Mouse (Mus musculus) MEL (cell line): Measurements from ENCODE around the gene Gcsam. TPM values are rescaled to one million over a fixed set of nuclear protein-coding genes. Genes with fewer than 3 reads are reported as not detected.
A peak's percentile ranks its signal among the peaks of the same experiment; 100 is the strongest.

Experiments
- DNase-seq: peaks from one replicate; pipeline ENCODE4 v3.0.0; 2011; ENCODE audit warnings: low read depth, low spot score
- H3K27ac ChIP-seq: 2 replicates; pipeline ENCODE4 v1.5.1; 2012; ENCODE audit warnings: low read depth, mild to moderate bottlenecking, control low read depth, low read length, moderate library complexity; ENCODE audit not compliant: control insufficient read depth
- H3K27me3 ChIP-seq, 2 experiments: fragments of 150-350 bp in 1 of 2; sonication (generic) in 1 of 2; 2 replicates each; pipeline ENCODE4 v1.6.1; 2012; ENCODE audit warnings: low read length in 2 of 2, mild to moderate bottlenecking in 2 of 2, improper control_type of control experiment in 1 of 2, moderate library complexity in 1 of 2; ENCODE audit not compliant: insufficient read depth in 2 of 2, control insufficient read depth in 1 of 2
- H3K36me3 ChIP-seq, 2 experiments: 2 replicates each; pipeline ENCODE4 v1.6.1; 2012 to 2014; ENCODE audit warnings: low read length in 2 of 2, improper control_type of control experiment in 1 of 2, inconsistent platforms in 1 of 2, mild to moderate bottlenecking in 1 of 2; ENCODE audit not compliant: insufficient read depth in 2 of 2, control insufficient read depth in 1 of 2
- H3K4me1 ChIP-seq, 2 experiments: fragments of 150-350 bp in 1 of 2; sonication (generic) in 1 of 2; 2 replicates each; pipeline ENCODE4 v1.6.1; 2012; ENCODE audit warnings: low read length in 2 of 2, improper control_type of control experiment in 1 of 2, mild to moderate bottlenecking in 1 of 2; ENCODE audit not compliant: insufficient read depth in 2 of 2, control insufficient read depth in 1 of 2
- H3K4me3 ChIP-seq, 2 experiments: fragments of 150-350 bp in 1 of 2; sonication (generic) in 1 of 2; 2 replicates each; pipeline ENCODE4 v1.5.1; 2012; ENCODE audit warnings: low read depth in 2 of 2, low read length in 2 of 2, mild to moderate bottlenecking in 2 of 2, moderate library complexity in 2 of 2, control low read depth in 1 of 2, improper control_type of control experiment in 1 of 2; ENCODE audit not compliant: control insufficient read depth in 1 of 2, insufficient read depth in 1 of 2
- H3K79me2 ChIP-seq: 2 replicates; pipeline ENCODE4 v1.6.1; 2012; ENCODE audit warnings: mild to moderate bottlenecking, low read length, moderate library complexity; ENCODE audit not compliant: control insufficient read depth, poor library complexity, insufficient read depth
- H3K9ac ChIP-seq: 2 replicates; pipeline ENCODE4 v1.6.1; 2012; ENCODE audit warnings: low read depth, mild to moderate bottlenecking, control low read depth, low read length, moderate library complexity; ENCODE audit not compliant: control insufficient read depth, poor library complexity, severe bottlenecking
- H3K9me3 ChIP-seq: fragments of 150-350 bp; sonication (generic); replicated peaks from 2 replicates; pipeline ENCODE4 v1.6.1; 2012; ENCODE audit warnings: mild to moderate bottlenecking, low read length, improper control_type of control experiment, moderate library complexity; ENCODE audit not compliant: insufficient read depth
- CTCF ChIP-seq, 3 experiments: IDR thresholded peaks in 2 of 3; conservative IDR thresholded peaks in 1 of 3; 2 replicates each; pipeline ENCODE4 v1.5.1; 2011 to 2012; ENCODE audit warnings: low read length in 3 of 3, low read depth in 2 of 3, mild to moderate bottlenecking in 2 of 3, improper control_type of control experiment in 1 of 3, inconsistent platforms in 1 of 3, mixed read lengths in 1 of 3, moderate library complexity in 1 of 3; ENCODE audit not compliant: control insufficient read depth in 1 of 3, insufficient read depth in 1 of 3, poor library complexity in 1 of 3, severe bottlenecking in 1 of 3
- EP300 ChIP-seq, 2 experiments: IDR thresholded peaks; 2 replicates each; pipeline ENCODE4 v1.6.1; 2011; ENCODE audit warnings: improper control_type of control experiment in 2 of 2, low read length in 2 of 2, low read depth in 1 of 2, mild to moderate bottlenecking in 1 of 2
- GATA1 ChIP-seq: IDR thresholded peaks from 2 replicates; pipeline ENCODE4 v1.6.1; 2011; ENCODE audit warnings: low read depth, low read length, improper control_type of control experiment
- HCFC1 ChIP-seq: IDR thresholded peaks from 2 replicates; pipeline ENCODE4 v1.6.1; 2012; ENCODE audit warnings: low read depth, mild to moderate bottlenecking, inconsistent platforms, low read length, improper control_type of control experiment, moderate library complexity
- KAT2A ChIP-seq: conservative IDR thresholded peaks from 2 replicates; pipeline ENCODE4 v1.6.1; 2012; ENCODE audit warnings: low read depth, low read length, improper control_type of control experiment, inconsistent platforms
- MAFK ChIP-seq: IDR thresholded peaks from 2 replicates; pipeline ENCODE4 v1.6.1; 2011; ENCODE audit warnings: low read depth, mild to moderate bottlenecking, low read length, improper control_type of control experiment, borderline replicate concordance
- MAZ ChIP-seq: IDR thresholded peaks from 2 replicates; pipeline ENCODE4 v1.6.1; 2012; ENCODE audit warnings: low read depth, mild to moderate bottlenecking, inconsistent platforms, low read length, improper control_type of control experiment
- MEF2A ChIP-seq: IDR thresholded peaks from 2 replicates; pipeline ENCODE4 v1.6.1; 2014; ENCODE audit warnings: low read depth, mild to moderate bottlenecking, inconsistent platforms, low read length, improper control_type of control experiment; ENCODE audit not compliant: poor library complexity, insufficient replicate concordance, severe bottlenecking; ENCODE audit errors: extremely low read depth
- MXI1 ChIP-seq: IDR thresholded peaks from 2 replicates; pipeline ENCODE4 v1.6.1; 2011; ENCODE audit warnings: mild to moderate bottlenecking, low read depth, low read length, improper control_type of control experiment
- MYB ChIP-seq: IDR thresholded peaks from 2 replicates; pipeline ENCODE4 v1.6.1; 2011; ENCODE audit warnings: mild to moderate bottlenecking, low read depth, low read length, improper control_type of control experiment
- NELFE ChIP-seq: IDR thresholded peaks from 2 replicates; pipeline ENCODE4 v1.6.1; 2011; ENCODE audit warnings: low read depth, low read length, improper control_type of control experiment
- NRF1 ChIP-seq: IDR thresholded peaks from 2 replicates; pipeline ENCODE4 v1.6.1; 2014; ENCODE audit warnings: low read depth, mild to moderate bottlenecking, inconsistent platforms, low read length, improper control_type of control experiment, moderate library complexity; ENCODE audit not compliant: poor library complexity, insufficient read depth, severe bottlenecking
- POLR2A ChIP-seq, 2 experiments: IDR thresholded peaks; 2 replicates each; pipeline ENCODE4 v1.6.1; 2011 to 2012; ENCODE audit warnings: low read length in 2 of 2, mild to moderate bottlenecking in 2 of 2, control low read depth in 1 of 2, improper control_type of control experiment in 1 of 2, low read depth in 1 of 2, moderate library complexity in 1 of 2; ENCODE audit not compliant: control insufficient read depth in 1 of 2, insufficient read depth in 1 of 2, poor library complexity in 1 of 2
- POLR2AphosphoS2 ChIP-seq: IDR thresholded peaks from 2 replicates; pipeline ENCODE4 v1.6.1; 2011; ENCODE audit warnings: low read length, improper control_type of control experiment
- POLR2AphosphoS5 ChIP-seq: IDR thresholded peaks from 2 replicates; pipeline ENCODE4 v1.6.1; 2012; ENCODE audit warnings: low read depth, borderline replicate concordance, mild to moderate bottlenecking, inconsistent platforms, low read length, moderate library complexity, mixed read lengths
- RAD21 ChIP-seq: IDR thresholded peaks from 2 replicates; pipeline ENCODE4 v1.6.1; 2011; ENCODE audit warnings: mild to moderate bottlenecking, low read depth, low read length, improper control_type of control experiment
- RCOR1 ChIP-seq: IDR thresholded peaks from 2 replicates; pipeline ENCODE4 v1.6.1; 2012; ENCODE audit warnings: low read depth, mild to moderate bottlenecking, inconsistent platforms, low read length, improper control_type of control experiment
- SMC3 ChIP-seq: IDR thresholded peaks from 2 replicates; pipeline ENCODE4 v1.6.1; 2011; ENCODE audit warnings: low read depth, low read length, improper control_type of control experiment
- TBP ChIP-seq: IDR thresholded peaks from 2 replicates; pipeline ENCODE4 v1.8.0; 2011; ENCODE audit warnings: low read depth, low read length, improper control_type of control experiment
- TCF12 ChIP-seq: IDR thresholded peaks from 2 replicates; pipeline ENCODE4 v1.6.1; 2014; ENCODE audit warnings: low read depth, mild to moderate bottlenecking, inconsistent platforms, low read length, improper control_type of control experiment, moderate library complexity
- USF1 ChIP-seq: IDR thresholded peaks from 2 replicates; pipeline ENCODE4 v1.6.1; 2014; ENCODE audit warnings: low read depth, mild to moderate bottlenecking, inconsistent platforms, low read length, improper control_type of control experiment, moderate library complexity
- ZC3H11A ChIP-seq: IDR thresholded peaks from 2 replicates; pipeline ENCODE4 v1.6.1; 2012; ENCODE audit warnings: low read depth, mild to moderate bottlenecking, inconsistent platforms, low read length, improper control_type of control experiment
- ZMIZ1 ChIP-seq: IDR thresholded peaks from 2 replicates; pipeline ENCODE4 v1.6.1; 2012; ENCODE audit warnings: low read depth, mild to moderate bottlenecking, inconsistent platforms, low read length, improper control_type of control experiment, moderate library complexity
- ZNF384 ChIP-seq: IDR thresholded peaks from 2 replicates; pipeline ENCODE4 v1.6.1; 2012; ENCODE audit warnings: low read depth, mild to moderate bottlenecking, inconsistent platforms, low read length, improper control_type of control experiment
- polyA plus RNA-seq, 2 experiments: library from polyadenylated mRNA; stranded (reverse) in 1 of 2; unstranded in 1 of 2; fragments of >175 nt in 1 of 2; fragments of >200 nt in 1 of 2; gene quantifications; 2 replicates each; pipeline versions ENCODE4 v1.2.1 to v1.2.4; 2012; ENCODE audit warnings: low replicate concordance in 2 of 2, low read depth in 1 of 2; ENCODE audit not compliant: insufficient read length in 2 of 2, insufficient read depth in 1 of 2, missing spikeins in 1 of 2
- total RNA-seq: library from RNA; depleted of rRNA; stranded (reverse); fragments of 300-350 nt; gene quantifications from 2 replicates; pipeline ENCODE4 v1.2.3, GENCODE M21; 2012

Gcsam gene
- total and polyA plus RNA-seq, 3 experiments: not detected

GRCm38 (mm10) chr16:45630347-45630960 is 20.3 kb downstream of the Gcsam start:
- no peak overlapping the region for H3K4me3 ChIP-seq
- H3K27me3 ChIP-seq: no peaks in the 10 kb centered on the region
- no peak overlapping the region for H3K9ac ChIP-seq
- no peak overlapping the region for H3K27ac ChIP-seq
- DNase-seq: peak; percentile 70
- H3K79me2 ChIP-seq: no peaks in the 10 kb centered on the region
- TF ChIP-seq MAZ (no peak), EP300 (IDR thresholded peaks at IDR 0.05; ENCODE audit: low read depth in 1 of 2, low read length in 2 of 2) (no peak), RAD21 (peak; percentile 92), CTCF (IDR thresholded peaks at IDR 0.05 in 2 of 3, conservative IDR thresholded peaks at IDR 0.05 in 1 of 3; ENCODE audit: control insufficient read depth in 1 of 3, insufficient read depth in 1 of 3, low read depth in 2 of 3, low read length in 3 of 3, poor library complexity in 1 of 3, severe bottlenecking in 1 of 3) (peak; percentile 69 to 88 (median 73)), ZC3H11A (peak; percentile 84), RCOR1 (no peak), SMC3 (peak; percentile 86), MXI1 (no peak), KAT2A (no peak)
- H3K9me3 ChIP-seq: no peaks in the 10 kb centered on the region
- no peaks in the 10 kb centered on the region for H3K4me1 ChIP-seq
- H3K36me3 ChIP-seq: no peaks in the 10 kb centered on the region

DNA sequence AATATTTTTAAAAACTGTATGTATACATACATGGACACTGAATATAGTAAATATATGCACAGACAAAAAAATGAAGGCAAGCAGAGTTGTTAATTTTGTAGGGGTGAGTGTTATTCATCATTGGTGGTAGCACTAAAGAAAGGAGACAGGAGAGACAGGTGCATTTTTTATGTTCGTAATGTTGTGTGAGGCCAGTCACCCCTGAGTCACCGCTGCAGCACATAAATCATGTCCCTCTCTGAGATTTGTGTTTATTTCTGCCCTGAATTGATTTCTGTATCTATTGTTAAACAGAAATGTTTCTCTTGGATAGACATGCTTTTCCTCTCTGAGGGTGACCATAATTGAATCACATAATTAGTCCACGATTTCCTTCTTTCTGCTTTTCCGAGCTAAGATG is 22.2 kb downstream of the Gcsam start:
- Histone ChIP-seq H3K36me3 (no peaks in the 10 kb centered on the region), H3K79me2 (no peaks in the 10 kb centered on the region), H3K4me3 (no peak overlapping the region), H3K9ac (no peak overlapping the region), H3K27me3 (no peaks in the 10 kb centered on the region; a peak in 1 of 4 replicates), H3K27ac (no peak overlapping the region), H3K9me3 (no peaks in the 10 kb centered on the region), H3K4me1 (no peaks in the 10 kb centered on the region)
- no peak for DNase-seq
- TF ChIP-seq CTCF (IDR thresholded peaks at IDR 0.05 in 2 of 3, conservative IDR thresholded peaks at IDR 0.05 in 1 of 3; ENCODE audit: control insufficient read depth in 1 of 3, insufficient read depth in 1 of 3, low read depth in 2 of 3, low read length in 3 of 3, poor library complexity in 1 of 3, severe bottlenecking in 1 of 3) (no peak), MXI1 (no peak), TCF12 (no peak), POLR2A (IDR thresholded peaks at IDR 0.05; ENCODE audit: control insufficient read depth in 1 of 2, insufficient read depth in 1 of 2, low read depth in 1 of 2, low read length in 2 of 2, poor library complexity in 1 of 2) (no peak)

- Histone ChIP-seq H3K4me1 (no peaks in the 10 kb centered on the region), H3K4me3 (no peak overlapping the region), H3K9ac (no peak overlapping the region), H3K9me3 (no peaks in the 10 kb centered on the region), H3K79me2 (no peaks in the 10 kb centered on the region), H3K27me3 (no peaks in the 10 kb centered on the region; a peak in 1 of 4 replicates), H3K27ac (no peak overlapping the region), H3K36me3 (no peaks in the 10 kb centered on the region)
- no peak for DNase-seq
- TF ChIP-seq ZMIZ1 (no peak), MEF2A (no peak), RAD21 (no peak), NELFE (no peak), NRF1 (no peak), USF1 (no peak), POLR2AphosphoS5 (no peak), ZNF384 (no peak), EP300 (IDR thresholded peaks at IDR 0.05; ENCODE audit: low read depth in 1 of 2, low read length in 2 of 2) (no peak), TBP (no peak), POLR2AphosphoS2 (no peak), TCF12 (no peak), GATA1 (no peak), MYB (no peak), MAFK (no peak), KAT2A (no peak), CTCF (IDR thresholded peaks at IDR 0.05 in 2 of 3, conservative IDR thresholded peaks at IDR 0.05 in 1 of 3; ENCODE audit: control insufficient read depth in 1 of 3, insufficient read depth in 1 of 3, low read depth in 2 of 3, low read length in 3 of 3, poor library complexity in 1 of 3, severe bottlenecking in 1 of 3) (no peak), HCFC1 (no peak), RCOR1 (no peak)
Measured at GRCm38 (mm10) chr16:45635826-45636225, 25.6 kb downstream of the Gcsam start.
